Mouse (Mus musculus) ES-CJ7 (cell line): ENCODE results near the gene Arhgef39.

ENCODE experiments used
- DNase-seq: peaks from one replicate; pipeline ENCODE4 v3.0.0; 2011; ENCODE audit warnings: low read depth, low spot score

The Arhgef39 gene

DNA sequence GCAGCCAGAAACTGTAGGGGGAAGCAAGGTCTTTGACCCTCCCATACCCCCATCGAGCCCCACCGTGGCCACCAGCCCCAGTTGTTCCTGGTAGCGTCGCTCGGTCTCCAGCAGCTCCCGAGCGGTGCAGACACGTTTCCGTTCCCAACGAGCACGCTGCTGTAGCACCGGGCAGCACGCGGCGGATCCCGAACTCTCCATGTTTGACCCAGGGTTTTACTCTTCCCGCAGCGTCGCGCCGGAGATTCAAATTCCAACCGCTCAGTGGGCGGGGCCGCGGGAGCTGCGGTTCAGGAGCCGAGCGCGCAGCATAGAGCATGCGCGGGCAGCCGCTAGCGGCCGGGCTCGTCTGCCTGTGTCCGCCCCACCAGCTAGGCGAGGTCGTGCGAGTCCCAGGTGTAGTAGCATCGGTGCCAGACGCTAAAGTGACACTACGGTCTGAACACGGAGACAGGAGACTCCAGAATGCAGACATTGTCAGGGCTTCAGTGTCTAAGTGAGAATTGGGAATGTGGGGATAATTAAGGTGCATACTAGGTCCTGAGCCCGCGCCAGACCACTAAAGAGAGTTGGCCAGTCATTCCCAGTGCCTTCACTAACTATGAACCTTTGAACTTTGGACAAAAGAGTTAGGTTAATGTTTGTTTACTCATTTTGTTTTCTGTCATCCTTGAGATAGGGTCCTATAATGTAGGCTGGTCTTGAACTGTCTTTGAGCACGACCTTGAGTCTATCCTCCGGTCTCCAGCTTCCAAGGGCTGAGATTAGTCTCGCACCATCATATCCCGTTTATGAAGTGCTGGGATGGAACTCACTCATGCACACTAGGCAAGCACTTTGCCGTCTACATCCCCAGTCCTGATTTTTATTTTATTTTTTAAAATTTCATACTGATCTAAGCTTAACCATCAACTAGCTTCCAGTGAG, at the start of gene Arhgef39:
TSS of gene Arhgef39 (minus strand) at position 289 of the 927 bp plus-strand sequence.
- DNase-seq = peak; percentile 87

DNA sequence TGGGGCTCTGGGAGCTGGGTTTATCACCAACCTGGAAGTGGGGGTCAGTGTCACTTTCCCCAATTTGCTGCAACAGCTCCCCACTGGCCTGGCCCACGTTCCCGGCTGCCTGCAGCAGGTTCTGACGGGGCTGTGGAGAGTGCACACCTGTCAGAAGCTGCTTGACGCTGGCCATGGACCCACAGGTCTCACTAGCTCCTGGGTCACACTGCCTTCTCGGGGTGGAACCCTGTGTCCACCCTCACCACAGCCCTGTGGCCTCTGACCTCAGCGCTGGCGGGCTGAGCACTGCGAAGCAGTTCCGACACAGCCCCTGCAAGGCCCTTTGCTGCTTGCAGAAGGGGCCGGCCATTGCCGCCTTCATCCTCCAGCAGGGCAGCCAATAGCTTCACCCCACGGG, 49.6 kb upstream of the Arhgef39 start:
- DNase-seq = no peak

GRCm38 (mm10) chr4:43547160-43547559, 47.7 kb upstream of the Arhgef39 start:
- DNase-seq = no peak

DNA sequence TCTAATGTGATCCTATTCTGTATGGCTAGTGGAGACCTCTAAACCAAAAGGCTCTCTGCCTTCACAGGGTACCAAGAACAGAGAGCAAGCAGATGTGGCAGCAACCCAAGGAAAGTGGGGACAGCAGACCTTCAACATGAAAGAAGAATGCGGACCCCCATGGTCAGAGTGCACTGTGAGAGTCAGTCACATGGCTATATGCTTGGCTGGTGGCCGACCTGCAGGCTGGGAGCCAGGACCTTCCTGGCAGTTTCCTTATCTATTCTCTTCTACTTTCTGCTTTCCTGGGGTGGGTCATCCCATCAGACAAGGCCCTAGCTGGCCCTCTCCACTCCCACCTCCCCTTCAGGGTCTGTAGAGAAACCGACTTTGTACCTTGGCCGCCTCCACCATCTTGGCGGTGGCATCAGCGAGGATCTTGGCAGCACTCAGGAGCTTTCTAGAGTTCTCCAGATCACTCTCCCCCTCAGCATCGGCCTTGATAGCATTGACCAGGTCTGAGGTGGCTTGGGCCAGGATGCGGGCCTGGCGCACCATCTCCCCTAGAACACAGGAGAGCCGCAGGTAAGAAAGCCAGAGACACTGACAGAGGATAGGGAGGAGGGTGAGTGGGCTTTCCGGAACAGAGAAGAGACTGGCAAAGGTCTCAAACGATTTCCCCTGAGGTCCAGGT, 47.0 kb upstream of the Arhgef39 start:
- DNase-seq = no peak

- DNase-seq = no peak
Observed at GRCm38 (mm10) chr4:43542044-43542443, 42.5 kb upstream of the Arhgef39 start.

DNA sequence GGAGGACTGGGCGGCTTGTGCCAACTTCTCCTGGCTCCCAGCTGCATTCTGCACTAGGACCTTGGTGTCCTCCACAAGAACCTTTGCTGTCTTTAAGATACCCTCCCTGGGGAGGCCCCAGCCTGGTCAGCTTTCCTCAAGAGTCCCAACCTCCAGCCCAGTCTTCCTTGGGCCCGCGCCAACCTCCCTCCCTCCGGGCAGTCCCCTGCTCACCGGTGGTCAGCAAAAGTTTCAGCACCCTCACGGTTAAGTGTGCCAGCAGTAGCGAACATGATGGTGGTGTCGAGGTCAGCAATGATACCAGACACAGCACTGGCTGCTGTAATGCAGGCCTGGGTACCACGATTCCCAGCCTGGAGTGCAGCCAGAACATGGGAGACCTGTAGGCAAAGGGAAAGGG, 36.5 kb upstream of the Arhgef39 start:
- DNase-seq = no peak

- DNase-seq = no peak
Observed at GRCm38 (mm10) chr4:43535628-43536027, 36.1 kb upstream of the Arhgef39 start.

DNA sequence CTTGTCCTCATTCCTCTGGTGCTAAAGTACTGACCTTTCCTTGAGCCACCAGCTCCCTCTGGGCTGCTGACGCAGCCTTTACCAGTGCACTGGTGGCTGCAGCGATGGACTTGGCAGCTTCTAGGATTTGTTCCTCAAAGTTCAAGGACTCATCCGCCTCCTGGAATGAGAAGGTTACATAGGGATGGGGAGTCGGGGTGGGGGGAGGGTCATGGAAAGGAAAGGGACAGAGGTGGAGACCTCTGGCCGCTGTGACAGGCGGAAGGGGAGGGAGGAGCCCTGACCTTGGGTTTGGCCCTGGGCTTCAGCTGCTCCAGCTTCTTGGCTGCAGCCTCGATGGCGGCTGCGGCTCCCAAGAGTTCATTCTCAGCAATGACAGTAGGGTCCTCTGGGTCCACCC, 33.8 kb upstream of the Arhgef39 start:
- DNase-seq = no peak

DNA sequence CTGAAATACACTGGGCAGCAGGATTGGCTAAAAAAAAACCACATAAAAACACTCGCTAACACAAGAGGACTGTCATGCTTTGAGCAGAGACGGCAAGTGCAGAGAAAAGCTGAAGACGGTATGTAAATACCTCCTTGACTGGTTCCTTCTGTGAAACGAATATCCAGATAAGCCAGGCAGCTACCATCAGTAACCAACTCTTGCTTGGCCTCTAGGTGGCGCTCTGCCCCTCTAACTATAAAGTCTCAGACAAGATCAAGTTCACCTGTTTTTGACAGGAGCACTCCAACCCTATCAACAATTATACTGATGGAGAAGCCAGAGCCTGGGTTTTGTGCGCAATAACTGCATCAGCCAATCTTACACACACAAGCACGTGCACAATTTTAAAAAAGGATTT, 31.1 kb upstream of the Arhgef39 start:
- peak; percentile 87 for DNase-seq

- no peak for DNase-seq
Observed at GRCm38 (mm10) chr4:43530081-43530501, 30.6 kb upstream of the Arhgef39 start.

DNA sequence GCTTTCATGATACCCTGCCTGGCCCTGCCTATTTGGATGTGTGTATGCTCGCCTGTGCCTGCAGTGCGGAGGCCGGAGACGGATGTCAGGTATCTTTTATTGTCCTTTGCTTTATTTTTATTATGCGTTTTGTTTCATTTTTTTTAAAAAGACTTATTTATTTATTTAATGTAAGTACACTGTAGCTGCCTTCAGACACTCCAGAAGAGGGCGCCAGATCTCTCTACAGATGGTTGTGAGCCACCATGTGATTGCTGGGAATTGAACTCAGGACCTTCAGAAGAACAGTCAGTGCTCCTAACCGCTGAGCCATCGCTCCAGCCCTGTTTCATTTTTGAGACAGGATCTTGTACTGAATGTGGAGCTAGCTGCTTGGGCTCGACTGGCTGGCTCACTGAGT, 29.0 kb upstream of the Arhgef39 start:
- DNase-seq = peak; percentile 54

DNA sequence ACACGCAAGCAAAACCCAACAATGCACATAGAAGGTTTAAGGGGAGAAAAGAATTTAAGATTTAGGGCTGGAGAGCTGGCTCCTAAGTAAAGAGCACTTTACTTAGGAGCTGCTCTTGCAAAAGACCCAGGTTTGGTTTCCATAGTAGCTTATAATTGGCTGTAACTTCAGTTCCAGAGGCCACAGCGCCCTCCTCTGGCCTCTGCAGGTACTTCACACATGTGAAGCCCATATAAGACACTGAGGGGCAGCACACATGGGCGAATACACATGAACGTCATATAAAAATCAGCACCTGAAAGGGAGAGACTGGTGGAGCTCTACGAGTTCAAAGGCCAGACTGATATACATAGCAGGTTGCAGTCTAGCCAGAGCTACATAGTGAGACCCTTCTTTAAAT, 28.4 kb upstream of the Arhgef39 start:
- peak; percentile 72 for DNase-seq

DNA sequence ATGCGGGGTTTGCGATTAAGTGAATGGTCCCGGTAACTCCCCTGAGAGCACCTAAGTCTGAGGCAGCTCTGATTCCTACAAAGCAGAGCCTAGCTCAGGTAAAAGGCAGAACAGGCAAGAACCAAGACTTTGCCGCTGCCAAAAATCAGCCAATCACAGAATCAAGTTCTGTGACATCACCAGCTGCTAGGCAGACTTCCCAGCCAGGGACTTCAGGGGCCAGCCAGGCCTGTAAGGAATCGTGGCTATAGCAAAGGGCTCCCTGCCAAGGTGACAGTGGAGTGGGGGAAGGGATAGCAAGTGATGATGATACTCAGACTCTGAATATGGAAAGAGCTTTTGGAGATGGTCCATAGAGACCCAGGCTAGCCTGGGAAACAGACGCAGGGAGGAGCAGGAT, 20.5 kb upstream of the Arhgef39 start:
- peak; percentile 77 for DNase-seq

- no peak for DNase-seq
Observed at GRCm38 (mm10) chr4:43519551-43519950, 20.1 kb upstream of the Arhgef39 start.

GRCm38 (mm10) chr4:43515764-43516708, 16.5 kb upstream of the Arhgef39 start:
- DNase-seq = no peak

GRCm38 (mm10) chr4:43513791-43514190, 14.3 kb upstream of the Arhgef39 start:
- DNase-seq = no peak

DNA sequence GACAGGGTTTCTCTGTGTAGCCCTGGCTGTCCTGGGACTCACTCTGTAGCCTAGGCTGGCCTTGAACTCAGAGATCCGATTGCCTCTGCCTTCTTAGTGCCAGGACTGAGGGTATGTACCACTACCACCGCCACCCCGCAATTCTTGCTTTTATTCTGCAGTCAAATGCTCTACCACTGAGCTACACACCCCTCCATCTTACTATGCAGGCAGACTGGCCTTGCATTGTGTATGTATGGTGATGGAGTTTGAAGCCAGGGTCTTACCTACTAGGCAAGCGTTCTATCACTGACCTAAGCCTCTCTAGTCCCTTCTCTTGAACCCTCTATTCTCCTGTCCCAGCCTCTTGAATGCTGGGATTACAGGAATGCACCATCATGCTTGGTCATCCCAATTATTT, 13.8 kb upstream of the Arhgef39 start:
- no peak for DNase-seq

DNA sequence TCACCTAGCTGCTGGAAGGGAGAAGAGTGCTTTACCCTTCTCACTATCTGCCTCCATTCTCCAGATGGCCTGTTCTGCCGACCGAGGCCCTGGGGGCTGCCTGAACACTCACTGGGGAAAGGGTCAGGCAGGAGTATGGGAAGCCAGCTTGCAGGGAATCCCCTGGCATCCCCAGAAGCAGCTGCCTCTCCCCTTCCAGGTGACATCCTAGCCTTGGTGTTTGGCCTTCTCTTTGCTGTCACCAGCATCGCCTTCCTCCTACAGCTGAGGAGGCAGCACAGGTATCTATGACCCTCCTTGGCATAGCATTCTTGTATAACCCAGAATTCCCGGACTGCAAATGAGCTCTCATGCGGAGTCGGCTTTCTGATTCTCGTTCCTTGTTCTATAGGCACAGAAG, 13.2 kb upstream of the Arhgef39 start:
- no peak for DNase-seq

GRCm38 (mm10) chr4:43511675-43512454, 12.4 kb upstream of the Arhgef39 start:
- no peak for DNase-seq

DNA sequence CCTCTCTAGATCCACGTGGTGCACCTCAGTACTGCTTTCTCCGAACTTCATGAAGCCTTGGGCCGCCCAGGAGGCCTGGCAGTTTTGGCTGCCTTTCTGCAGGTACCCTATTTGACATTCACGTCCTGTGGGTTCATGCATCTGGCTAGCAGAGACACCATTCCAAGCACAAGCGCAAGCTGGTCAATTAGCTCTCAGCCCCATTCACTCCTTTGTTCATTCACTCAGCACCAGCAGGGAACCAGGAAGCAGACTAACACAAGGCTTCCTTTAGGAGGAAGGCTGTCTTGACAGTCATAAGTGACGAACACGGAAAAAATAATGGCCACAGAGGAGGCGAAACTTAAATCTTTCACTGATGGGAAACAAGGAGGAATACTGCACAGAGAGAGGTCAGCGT, 9.6 kb upstream of the Arhgef39 start:
- no peak for DNase-seq

- DNase-seq = peak; percentile 49
Observed at GRCm38 (mm10) chr4:43508666-43508997, 9.1 kb upstream of the Arhgef39 start.
